Mouse (Mus musculus): ENCODE results near the gene Cdk5rap3. TPM values are rescaled to one million over a fixed set of nuclear protein-coding genes. Genes with fewer than 3 reads are reported as not detected.

Gene Cdk5rap3
- polyA plus RNA-seq, 1 experiment = 33.1 TPM

DNA sequence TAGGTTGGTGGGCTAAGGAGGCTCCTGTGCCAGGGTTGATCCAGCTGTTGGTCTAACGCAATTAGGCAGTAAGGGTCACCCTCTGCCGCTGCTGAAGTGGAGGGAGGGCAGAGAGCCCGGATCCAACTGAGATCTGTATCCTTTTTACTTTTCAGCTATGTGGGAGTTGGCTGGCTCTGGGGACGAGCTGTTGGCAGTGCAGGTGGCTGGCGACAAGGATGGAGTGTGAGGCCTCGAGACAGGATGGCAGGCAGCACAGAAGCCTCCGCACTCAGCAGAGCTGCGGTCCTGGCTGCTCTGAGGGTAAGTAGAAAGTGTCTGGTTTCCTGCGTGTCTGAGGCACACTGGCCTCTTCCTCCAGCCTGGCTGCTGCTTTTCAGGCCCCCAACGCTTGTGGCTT is 36.1 kb upstream of the Cdk5rap3 start:
- Histone ChIP-seq H3K4me3 (ENCODE audit: low read depth, low read length) (no peak overlapping the region), H3K27me3 (ENCODE audit: control insufficient read depth, insufficient read depth, low read length) (no peaks in the 10 kb centered on the region), H3K4me1 (ENCODE audit: control insufficient read depth, insufficient read depth, insufficient read length, low read length) (peaks cover 13% of the 10 kb centered on the region), H3K36me3 (ENCODE audit: control insufficient read depth, insufficient read depth, low read length) (peaks cover 54% of the 10 kb centered on the region), H3K27ac (ENCODE audit: insufficient read depth, low read depth, low read length) (no peak overlapping the region)
- 85% methylated on average over 10 of the region's 10 CpGs for WGBS
- TF ChIP-seq CTCF (IDR thresholded peaks at IDR 0.05; ENCODE audit: extremely low read depth, insufficient read length, insufficient replicate concordance, low read depth, low read length) (no peak), POLR2A (IDR thresholded peaks at IDR 0.05; ENCODE audit: low read depth, low read length) (no peak)

DNA sequence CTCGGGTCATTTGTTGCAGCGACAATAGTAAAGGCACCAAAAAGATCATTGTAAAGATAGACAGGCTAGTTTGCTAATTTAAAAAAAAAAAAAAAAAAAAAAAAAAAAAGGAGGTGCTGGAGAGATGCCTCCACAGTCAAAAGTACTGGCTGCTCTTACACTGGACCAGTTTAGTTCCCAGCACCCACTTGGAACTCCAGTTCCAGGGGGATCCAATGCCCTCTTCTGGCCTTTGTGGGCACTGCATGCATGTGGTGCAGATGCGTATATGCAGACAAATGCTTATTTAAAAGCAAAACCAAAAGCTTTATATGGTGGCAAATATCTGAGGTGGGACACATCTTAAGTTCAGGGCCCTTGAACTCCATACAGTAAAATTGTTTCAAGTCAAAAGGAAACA is 34.5 kb upstream of the Cdk5rap3 start:
- H3K4me1 ChIP-seq (ENCODE audit: control insufficient read depth, insufficient read depth, insufficient read length, low read length) = peaks cover 10% of the 10 kb centered on the region; the same call in 1 of the 2 replicates
- H3K36me3 ChIP-seq (ENCODE audit: control insufficient read depth, insufficient read depth, low read length) = peaks cover 42% of the 10 kb centered on the region
- WGBS = 96% methylated on average over 3 of the region's 3 CpGs
- TF ChIP-seq POLR2A (IDR thresholded peaks at IDR 0.05; ENCODE audit: low read depth, low read length) (no peak), CTCF (IDR thresholded peaks at IDR 0.05; ENCODE audit: extremely low read depth, insufficient read length, insufficient replicate concordance, low read depth, low read length) (peak; percentile 33; the same call in 1 of the 2 replicates)
- no peaks in the 10 kb centered on the region for H3K27me3 ChIP-seq (ENCODE audit: control insufficient read depth, insufficient read depth, low read length)
- H3K4me3 ChIP-seq (ENCODE audit: low read depth, low read length) = no peak overlapping the region
- H3K27ac ChIP-seq (ENCODE audit: insufficient read depth, low read depth, low read length) = no peak overlapping the region

DNA sequence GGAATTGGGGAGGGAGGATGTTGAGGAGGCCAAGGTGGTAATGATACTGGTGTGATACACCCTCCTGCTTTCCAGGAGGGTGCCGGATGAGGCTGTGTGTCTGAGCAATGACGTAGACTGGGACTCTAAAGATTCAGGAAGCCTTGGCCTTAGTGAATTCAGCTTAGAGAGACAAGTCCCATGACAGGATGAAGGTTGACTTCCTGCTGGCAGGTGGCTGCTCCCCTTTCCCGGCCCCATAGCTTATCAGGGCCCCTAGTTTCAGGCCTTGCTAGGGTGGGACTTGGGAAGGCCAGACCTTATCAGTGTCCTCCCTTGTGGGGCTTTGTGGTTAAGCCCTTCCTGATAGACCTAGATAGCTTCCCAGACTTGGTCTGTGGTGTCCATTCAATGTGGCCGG is 31.6 kb upstream of the Cdk5rap3 start:
- TF ChIP-seq CTCF (IDR thresholded peaks at IDR 0.05; ENCODE audit: extremely low read depth, insufficient read length, insufficient replicate concordance, low read depth, low read length) (no peak), POLR2A (IDR thresholded peaks at IDR 0.05; ENCODE audit: low read depth, low read length) (no peak)
- peaks cover 10% of the 10 kb centered on the region; the same call in 1 of the 2 replicates for H3K4me1 ChIP-seq (ENCODE audit: control insufficient read depth, insufficient read depth, insufficient read length, low read length)
- no peak overlapping the region for H3K4me3 ChIP-seq (ENCODE audit: low read depth, low read length)
- peaks cover 23% of the 10 kb centered on the region for H3K36me3 ChIP-seq (ENCODE audit: control insufficient read depth, insufficient read depth, low read length)
- no peaks in the 10 kb centered on the region for H3K27me3 ChIP-seq (ENCODE audit: control insufficient read depth, insufficient read depth, low read length)
- WGBS = 74% methylated on average over 4 of the region's 4 CpGs
- no peak overlapping the region for H3K27ac ChIP-seq (ENCODE audit: insufficient read depth, low read depth, low read length)

DNA sequence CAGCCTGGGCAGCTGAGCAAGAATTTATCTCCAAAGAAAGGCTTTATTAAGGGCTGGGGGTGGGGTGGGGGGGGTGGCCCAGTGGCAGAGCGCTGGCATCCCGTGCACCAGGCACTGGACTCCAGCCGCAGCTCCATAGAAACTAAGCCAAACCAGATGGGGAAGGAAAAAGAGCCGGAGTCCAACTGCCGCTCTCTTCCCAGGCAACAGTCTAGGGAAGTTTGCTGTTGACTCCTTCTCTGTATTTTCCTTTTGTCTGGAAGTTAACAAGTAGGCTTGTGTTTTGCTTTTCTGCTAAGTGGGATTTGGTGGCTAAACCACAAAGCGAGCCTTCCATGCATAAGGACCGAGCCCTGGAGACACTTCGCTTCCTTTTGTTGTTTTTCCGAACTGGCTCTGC is 30.2 kb upstream of the Cdk5rap3 start:
- peaks cover 10% of the 10 kb centered on the region for H3K36me3 ChIP-seq (ENCODE audit: control insufficient read depth, insufficient read depth, low read length)
- WGBS = 84% methylated on average over 9 of the region's 9 CpGs
- H3K4me1 ChIP-seq (ENCODE audit: control insufficient read depth, insufficient read depth, insufficient read length, low read length) = peaks cover 12% of the 10 kb centered on the region; the same call in 1 of the 2 replicates
- H3K27ac ChIP-seq (ENCODE audit: insufficient read depth, low read depth, low read length) = no peak overlapping the region
- H3K4me3 ChIP-seq (ENCODE audit: low read depth, low read length) = no peak overlapping the region
- TF ChIP-seq CTCF (IDR thresholded peaks at IDR 0.05; ENCODE audit: extremely low read depth, insufficient read length, insufficient replicate concordance, low read depth, low read length) = no peak
- no peak for TF ChIP-seq POLR2A (IDR thresholded peaks at IDR 0.05; ENCODE audit: low read depth, low read length)
- no peaks in the 10 kb centered on the region for H3K27me3 ChIP-seq (ENCODE audit: control insufficient read depth, insufficient read depth, low read length)

DNA sequence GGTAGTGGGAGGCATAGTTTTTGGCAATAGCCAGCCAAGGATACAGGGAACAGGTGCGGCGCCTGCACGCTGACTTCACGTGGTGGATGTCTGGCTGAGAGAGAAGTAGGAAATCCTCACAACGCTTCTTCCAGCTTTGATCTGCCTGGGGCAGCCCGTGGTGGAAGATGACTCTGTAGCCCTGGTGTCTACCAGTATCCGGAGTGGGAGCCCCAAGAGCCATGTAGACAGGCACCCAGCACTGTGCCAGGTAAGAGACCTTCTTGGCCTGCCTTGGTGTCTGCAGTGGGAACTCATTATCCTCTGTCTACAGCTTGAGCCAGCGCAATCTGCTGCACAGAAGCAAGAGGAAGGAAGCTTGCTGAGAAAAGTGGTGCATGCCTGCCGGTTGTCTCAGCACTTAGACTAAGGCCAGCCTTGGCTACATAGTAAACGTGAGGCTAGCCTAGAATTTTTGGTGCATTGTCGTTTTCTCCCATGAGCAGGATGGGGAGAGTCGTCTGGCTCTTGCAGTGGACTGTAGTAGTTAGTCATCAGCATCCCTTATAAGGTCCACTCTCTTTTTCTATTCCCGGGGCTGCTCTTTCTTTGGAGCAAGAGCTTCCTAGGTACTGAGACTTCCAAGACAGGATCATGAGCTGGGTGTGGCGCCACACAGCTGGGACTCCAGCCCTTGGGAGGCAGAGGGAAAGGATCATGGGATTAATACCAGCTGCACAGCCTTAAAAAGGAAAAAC is 28.7 kb upstream of the Cdk5rap3 start:
- peaks cover 19% of the 10 kb centered on the region; the same call in 1 of the 2 replicates for H3K4me1 ChIP-seq (ENCODE audit: control insufficient read depth, insufficient read depth, insufficient read length, low read length)
- peak overlapping the region; percentile 48 for H3K4me3 ChIP-seq (ENCODE audit: low read depth, low read length)
- H3K36me3 ChIP-seq (ENCODE audit: control insufficient read depth, insufficient read depth, low read length) = peaks cover 8% of the 10 kb centered on the region; the same call in 1 of the 2 replicates
- H3K27me3 ChIP-seq (ENCODE audit: control insufficient read depth, insufficient read depth, low read length) = no peaks in the 10 kb centered on the region
- 17% methylated on average over 14 of the region's 14 CpGs for WGBS
- no peak for TF ChIP-seq CTCF (IDR thresholded peaks at IDR 0.05; ENCODE audit: extremely low read depth, insufficient read length, insufficient replicate concordance, low read depth, low read length)
- TF ChIP-seq POLR2A (IDR thresholded peaks at IDR 0.05; ENCODE audit: low read depth, low read length) = no peak
- H3K27ac ChIP-seq (ENCODE audit: insufficient read depth, low read depth, low read length) = peak overlapping the region; percentile 48

DNA sequence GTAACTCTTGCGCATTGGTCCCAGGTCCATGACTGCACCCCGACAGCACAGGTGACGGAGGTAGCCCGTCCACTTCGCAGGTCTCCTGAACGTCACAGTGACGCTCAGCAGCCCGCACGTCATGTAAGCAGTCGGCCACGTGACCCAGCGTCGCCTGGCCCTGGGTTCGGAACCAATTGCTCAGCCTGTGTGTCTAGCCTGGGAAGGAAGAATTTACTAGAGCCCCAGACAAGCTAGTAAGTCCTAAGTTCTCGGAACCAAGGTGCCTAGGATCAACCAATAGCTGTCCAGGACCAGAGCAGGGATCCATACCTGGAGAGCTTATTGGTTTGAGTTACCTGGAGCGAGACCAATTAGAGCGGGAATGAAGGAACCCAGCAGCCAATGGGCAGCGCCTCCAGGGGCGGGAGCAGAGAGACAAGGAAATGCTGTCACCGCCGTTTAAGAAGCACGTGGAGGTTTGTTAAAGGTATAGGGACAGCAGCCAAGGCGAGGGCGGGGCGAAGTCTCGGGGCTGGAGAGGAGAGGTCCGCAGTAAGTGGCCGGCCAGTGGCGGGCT is 27.5 kb upstream of the Cdk5rap3 start, which contains the start of gene Pnpo:
Gene Pnpo, minus strand, starts transcription at position 241 of the 559 bp plus-strand sequence.
- WGBS = under 1% methylated on average over 29 of the region's 29 CpGs
- TF ChIP-seq POLR2A (IDR thresholded peaks at IDR 0.05; ENCODE audit: low read depth, low read length) (peak; percentile 45; the same call in 1 of the 2 replicates), CTCF (IDR thresholded peaks at IDR 0.05; ENCODE audit: extremely low read depth, insufficient read length, insufficient replicate concordance, low read depth, low read length) (no peak)
- peaks cover 15% of the 10 kb centered on the region for H3K36me3 ChIP-seq (ENCODE audit: control insufficient read depth, insufficient read depth, low read length)

DNA sequence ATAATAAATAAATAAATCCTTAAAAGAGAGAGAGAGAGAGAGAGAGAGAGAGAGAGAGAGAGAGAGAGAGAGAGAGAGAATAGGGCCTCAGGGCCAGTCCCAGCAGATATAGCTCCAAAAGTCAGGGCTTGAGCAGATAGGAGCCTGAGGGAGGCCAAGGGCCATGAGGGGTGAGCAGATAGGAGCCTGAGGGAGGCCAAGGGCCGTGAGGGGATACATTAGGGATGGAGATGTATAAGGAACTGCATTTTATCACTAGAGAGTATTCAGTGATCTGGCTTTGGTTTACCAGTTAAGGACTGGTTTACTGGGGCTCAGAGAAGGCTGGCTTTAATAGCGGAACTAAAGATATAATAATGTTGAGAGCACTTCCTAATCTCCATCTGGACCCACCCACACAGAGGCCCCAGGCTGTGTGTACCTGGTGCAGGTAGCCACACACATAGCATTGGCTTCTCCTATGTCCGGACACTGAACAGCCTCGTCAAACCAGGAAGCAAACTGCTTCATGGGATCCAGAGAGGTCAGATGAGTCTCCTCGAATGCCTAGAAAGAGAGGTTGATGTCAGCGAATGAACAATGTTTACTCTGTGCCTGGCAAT is 25.8 kb upstream of the Cdk5rap3 start:
- no peaks in the 10 kb centered on the region for H3K27me3 ChIP-seq (ENCODE audit: control insufficient read depth, insufficient read depth, low read length)
- H3K27ac ChIP-seq (ENCODE audit: insufficient read depth, low read depth, low read length) = peak overlapping the region; percentile 46
- H3K36me3 ChIP-seq (ENCODE audit: control insufficient read depth, insufficient read depth, low read length) = peaks cover 21% of the 10 kb centered on the region
- peaks cover 38% of the 10 kb centered on the region for H3K4me1 ChIP-seq (ENCODE audit: control insufficient read depth, insufficient read depth, insufficient read length, low read length)
- TF ChIP-seq CTCF (IDR thresholded peaks at IDR 0.05; ENCODE audit: extremely low read depth, insufficient read length, insufficient replicate concordance, low read depth, low read length) (no peak), POLR2A (IDR thresholded peaks at IDR 0.05; ENCODE audit: low read depth, low read length) (no peak)
- WGBS = 32% methylated on average over 6 of the region's 6 CpGs
- no peak overlapping the region for H3K4me3 ChIP-seq (ENCODE audit: low read depth, low read length)

More for the DNA sequence above, 27.5 kb upstream of the Cdk5rap3 start, which contains the start of gene Pnpo:
- H3K27ac ChIP-seq (ENCODE audit: insufficient read depth, low read depth, low read length) = peak within 1 kb of the TSS; percentile 88
- peaks cover 29% of the 10 kb centered on the region for H3K4me1 ChIP-seq (ENCODE audit: control insufficient read depth, insufficient read depth, insufficient read length, low read length)
- H3K4me3 ChIP-seq (ENCODE audit: low read depth, low read length) = peak within 1 kb of the TSS; percentile 65
- no peaks in the 10 kb centered on the region for H3K27me3 ChIP-seq (ENCODE audit: control insufficient read depth, insufficient read depth, low read length)
